Mouse (Mus musculus) stomach, embryonic 14.5 days (tissue): ENCODE measurements around the gene Rad9b. TPM values are rescaled to one million over a fixed set of nuclear protein-coding genes. Genes with fewer than 3 reads are reported as not detected.
A peak's percentile ranks its signal among the peaks of the same experiment; 100 is the strongest.

Source experiments
- ATAC-seq: fragments of 200-750 bp; cut with Nextera tagmentation; 2 replicates; pipeline ENCODE4 v1.8.0; 2017; ENCODE audit warnings: low read depth, moderate TSS enrichment; ENCODE audit not compliant: insufficient number of reproducible peaks, insufficient read depth, low FRiP score
- H3K27ac ChIP-seq: fragments of 300-500 bp; sonication (generic); 2 replicates; pipeline ENCODE4 v1.5.1; 2014; ENCODE audit warnings: mild to moderate bottlenecking, low read length, moderate library complexity, mixed read lengths
- H3K27me3 ChIP-seq: fragments of 300-500 bp; sonication (generic); 2 replicates; pipeline ENCODE4 v1.6.1; 2014; ENCODE audit warnings: low read length, control low read depth, mixed read lengths; ENCODE audit not compliant: control insufficient read depth, insufficient read depth
- H3K36me3 ChIP-seq: fragments of 300-500 bp; sonication (generic); 2 replicates; pipeline ENCODE4 v1.6.1; 2014; ENCODE audit warnings: mild to moderate bottlenecking, control low read depth, low read length, moderate library complexity, mixed read lengths; ENCODE audit not compliant: control insufficient read depth, insufficient read depth
- H3K4me1 ChIP-seq: fragments of 300-500 bp; sonication (generic); 2 replicates; pipeline ENCODE4 v1.6.1; 2014; ENCODE audit warnings: low read length, control low read depth, mixed read lengths; ENCODE audit not compliant: control insufficient read depth, insufficient read depth
- H3K4me2 ChIP-seq: fragments of 300-500 bp; sonication (generic); replicated peaks from 2 replicates; pipeline ENCODE4 v1.6.1; 2014; ENCODE audit warnings: low read depth, low read length, control low read depth
- H3K4me3 ChIP-seq: fragments of 300-500 bp; sonication (generic); 2 replicates; pipeline ENCODE4 v1.5.1; 2014; ENCODE audit warnings: low read depth, low read length, control low read depth
- H3K9ac ChIP-seq: fragments of 300-500 bp; sonication (generic); replicated peaks from 2 replicates; pipeline ENCODE4 v1.6.1; 2014; ENCODE audit warnings: low read depth, mild to moderate bottlenecking, control low read depth, low read length, moderate library complexity, mixed read lengths
- H3K9me3 ChIP-seq: fragments of 300-500 bp; sonication (generic); 2 replicates; pipeline ENCODE4 v1.6.1; 2016; ENCODE audit warnings: low read depth, low read length, control low read depth; ENCODE audit not compliant: control insufficient read depth
- WGBS: fragments of 180-500 bp; shearing (Covaris S2); extraction: QIAGEN DNeasy Blood & Tissue Kit; methylation state at CpG from one replicate; pipeline ENCODE4 v1.1.7; 2014; 5-methylcytosine and 5-hydroxymethylcytosine counted together
- polyA plus RNA-seq: library from polyadenylated mRNA; unstranded; fragments of >200 nt; fragmentation: Nextera tagmentation; extraction: Ambion mirVana; gene quantifications from 2 replicates; pipeline ENCODE4 v1.2.1, GENCODE M21; 2014

Rad9b gene
- polyA plus RNA-seq, 1 experiment from 2014 or later, result 15.3 TPM

- H3K4me2 ChIP-seq, result no peak overlapping the region
- ATAC-seq, result no peak
- 0 out of 2 replicates have a peak, but pooled peaks cover 3% of the 10 kb centered on the region for H3K4me1 ChIP-seq
- H3K4me3 ChIP-seq, result no peak overlapping the region
- 91% methylated on average over 17 of the region's 17 CpGs for WGBS
- no peaks in the 10 kb centered on the region for H3K9me3 ChIP-seq
- H3K36me3 ChIP-seq, result peaks cover 14% of the 10 kb centered on the region; the same call in 1 of the 2 replicates
- no peaks in the 10 kb centered on the region for H3K27me3 ChIP-seq
- H3K9ac ChIP-seq, result no peak overlapping the region
- no peak overlapping the region for H3K27ac ChIP-seq
Measured at GRCm38 (mm10) chr5:122312942-122313684, 40.9 kb downstream of the Rad9b start.

- 93% methylated on average over 4 of the region's 4 CpGs for WGBS
- Histone ChIP-seq H3K4me2 (no peak overlapping the region), H3K27me3 (no peaks in the 10 kb centered on the region), H3K36me3 (peaks cover 14% of the 10 kb centered on the region; the same call in 1 of the 2 replicates), H3K9me3 (no peaks in the 10 kb centered on the region), H3K27ac (no peak overlapping the region), H3K9ac (no peak overlapping the region), H3K4me3 (no peak overlapping the region), H3K4me1 (0 out of 2 replicates have a peak, but pooled peaks cover 3% of the 10 kb centered on the region)
- no peak for ATAC-seq
Measured at GRCm38 (mm10) chr5:122312346-122312745, 41.7 kb downstream of the Rad9b start.

- Histone ChIP-seq H3K4me2 (no peak overlapping the region), H3K9me3 (no peaks in the 10 kb centered on the region), H3K27me3 (no peaks in the 10 kb centered on the region), H3K4me1 (0 out of 2 replicates have a peak, but pooled peaks cover 3% of the 10 kb centered on the region), H3K4me3 (no peak overlapping the region), H3K36me3 (peaks cover 14% of the 10 kb centered on the region; the same call in 1 of the 2 replicates), H3K27ac (no peak overlapping the region), H3K9ac (no peak overlapping the region)
- no peak for ATAC-seq
- 66% methylated on average over 7 of the region's 7 CpGs for WGBS
Measured at GRCm38 (mm10) chr5:122311692-122312091, 42.3 kb downstream of the Rad9b start.

- 0 out of 2 replicates have a peak, but pooled peaks cover 14% of the 10 kb centered on the region for H3K36me3 ChIP-seq
- no peak overlapping the region for H3K9ac ChIP-seq
- WGBS, result 87% methylated on average over 8 of the region's 8 CpGs
- no peak for ATAC-seq
- no peaks in the 10 kb centered on the region for H3K27me3 ChIP-seq
- H3K9me3 ChIP-seq, result no peaks in the 10 kb centered on the region
- H3K4me3 ChIP-seq, result no peak overlapping the region
- H3K4me2 ChIP-seq, result no peak overlapping the region
- 0 out of 2 replicates have a peak, but pooled peaks cover 3% of the 10 kb centered on the region for H3K4me1 ChIP-seq
- H3K27ac ChIP-seq, result no peak overlapping the region
Measured at GRCm38 (mm10) chr5:122310699-122311098, 43.3 kb downstream of the Rad9b start.

- H3K9ac ChIP-seq, result no peak overlapping the region
- WGBS, result 88% methylated on average over 3 of the region's 3 CpGs
- no peaks in the 10 kb centered on the region for H3K27me3 ChIP-seq
- H3K9me3 ChIP-seq, result no peaks in the 10 kb centered on the region
- H3K36me3 ChIP-seq, result 0 out of 2 replicates have a peak, but pooled peaks cover 7% of the 10 kb centered on the region
- H3K4me2 ChIP-seq, result no peak overlapping the region
- no peak overlapping the region for H3K4me3 ChIP-seq
- no peak for ATAC-seq
- H3K27ac ChIP-seq, result no peak overlapping the region
- peaks cover 16% of the 10 kb centered on the region for H3K4me1 ChIP-seq
Measured at GRCm38 (mm10) chr5:122306536-122306935, 47.5 kb downstream of the Rad9b start.

GRCm38 (mm10) chr5:122305472-122305871 is 48.6 kb downstream of the Rad9b start:
- no peak overlapping the region for H3K27ac ChIP-seq
- no peak overlapping the region for H3K4me3 ChIP-seq
- no peaks in the 10 kb centered on the region for H3K36me3 ChIP-seq
- no peak overlapping the region for H3K9ac ChIP-seq
- peaks cover 16% of the 10 kb centered on the region for H3K4me1 ChIP-seq
- no peaks in the 10 kb centered on the region for H3K9me3 ChIP-seq
- ATAC-seq, result no peak
- H3K4me2 ChIP-seq, result no peak overlapping the region
- no peaks in the 10 kb centered on the region for H3K27me3 ChIP-seq
- 89% methylated on average over 7 of the region's 7 CpGs for WGBS

GRCm38 (mm10) chr5:122304541-122304940 is 49.5 kb downstream of the Rad9b start:
- H3K4me2 ChIP-seq, result no peak overlapping the region
- no peak for ATAC-seq
- H3K9me3 ChIP-seq, result no peaks in the 10 kb centered on the region
- H3K27me3 ChIP-seq, result no peaks in the 10 kb centered on the region
- H3K4me3 ChIP-seq, result no peak overlapping the region
- 69% methylated on average over 6 of the region's 6 CpGs for WGBS
- H3K4me1 ChIP-seq, result peaks cover 16% of the 10 kb centered on the region
- no peak overlapping the region for H3K9ac ChIP-seq
- peak overlapping the region; percentile 12; the same call in 1 of the 2 replicates for H3K27ac ChIP-seq
- no peaks in the 10 kb centered on the region for H3K36me3 ChIP-seq

- Histone ChIP-seq H3K27ac (peak overlapping the region; percentile 12), H3K9ac (no peak overlapping the region)
- WGBS, result 62% methylated on average over 7 of the region's 7 CpGs
Measured at GRCm38 (mm10) chr5:122303937-122304336, 50.1 kb downstream of the Rad9b start.

More at GRCm38 (mm10) chr5:122303937-122304336, 50.1 kb downstream of the Rad9b start:
- Histone ChIP-seq H3K36me3 (no peaks in the 10 kb centered on the region), H3K4me1 (peaks cover 16% of the 10 kb centered on the region), H3K4me3 (no peak overlapping the region), H3K27me3 (no peaks in the 10 kb centered on the region), H3K4me2 (no peak overlapping the region), H3K9me3 (no peaks in the 10 kb centered on the region)
- ATAC-seq, result no peak
